Mouse (Mus musculus) lung, postnatal 14 days (tissue): Measurements from ENCODE around the gene Chst8.

ENCODE experiments used
- DNase-seq: peaks from one replicate; pipeline ENCODE4 v3.0.0; 2021

Gene Chst8

DNA sequence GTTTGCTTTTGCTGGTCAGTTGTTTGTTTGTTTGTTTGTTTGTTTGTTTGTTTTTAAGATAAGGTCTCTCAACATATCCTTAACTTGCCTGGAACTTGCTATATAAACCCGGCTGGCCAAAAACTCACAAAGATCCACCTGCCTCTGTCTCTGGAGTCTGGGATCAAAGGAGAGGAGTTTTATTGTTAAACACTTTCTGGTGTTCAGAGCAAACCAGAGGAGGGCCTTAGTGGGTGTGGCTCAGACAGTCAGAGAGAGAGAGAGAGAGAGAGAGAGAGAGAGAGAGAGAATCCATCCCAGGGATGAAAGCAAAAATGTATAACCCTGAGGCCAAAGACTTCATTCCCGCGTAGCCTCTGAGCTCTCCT is 13.1 kb downstream of the Chst8 start:
- no peak for DNase-seq

DNA sequence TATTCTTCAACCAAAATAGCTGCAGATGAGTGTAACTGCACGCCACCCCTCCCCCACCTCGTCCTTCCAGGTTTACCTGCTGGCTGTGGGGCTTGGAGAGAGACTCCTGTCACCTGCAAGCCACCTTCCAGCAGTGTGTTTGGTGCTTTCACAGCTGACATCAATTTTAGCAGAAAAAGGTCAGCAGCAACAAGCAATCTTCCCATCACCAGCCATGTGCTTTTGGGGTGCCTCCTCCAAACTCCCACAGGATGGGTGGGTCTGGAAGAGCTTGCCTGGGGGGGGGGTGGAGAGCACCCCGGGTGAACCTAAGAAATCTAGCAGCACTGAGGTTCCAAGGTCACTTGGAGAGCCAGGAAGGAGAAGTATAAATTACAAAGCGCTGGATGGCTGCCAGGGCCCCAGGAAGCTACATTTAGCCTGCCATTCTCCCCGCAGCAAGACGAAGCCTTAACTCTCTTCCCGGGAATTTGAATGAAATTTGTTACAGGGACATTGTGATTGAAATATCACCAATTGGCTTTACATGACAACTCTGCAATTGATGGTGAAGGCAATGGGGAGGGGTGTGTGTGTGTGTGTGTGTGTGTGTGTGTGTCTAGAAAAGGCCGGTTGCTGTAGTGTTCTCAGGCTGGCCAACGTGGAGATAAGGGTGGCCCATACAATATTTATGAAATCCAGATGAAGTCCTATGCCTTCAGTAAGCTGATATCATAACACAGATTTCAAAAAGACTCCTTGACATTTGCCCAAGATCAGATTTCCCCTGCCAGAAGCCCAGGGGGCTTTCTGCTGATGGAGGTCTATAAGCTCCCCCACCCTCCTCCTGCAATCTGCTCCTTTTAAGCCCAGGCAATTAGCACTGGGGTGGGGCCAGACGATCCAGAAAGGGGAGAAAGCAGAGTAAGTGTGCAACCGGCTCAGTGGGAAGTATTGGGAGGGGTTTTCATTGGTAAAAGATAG is 13.8 kb downstream of the Chst8 start:
- DNase-seq = peak; percentile 22

DNA sequence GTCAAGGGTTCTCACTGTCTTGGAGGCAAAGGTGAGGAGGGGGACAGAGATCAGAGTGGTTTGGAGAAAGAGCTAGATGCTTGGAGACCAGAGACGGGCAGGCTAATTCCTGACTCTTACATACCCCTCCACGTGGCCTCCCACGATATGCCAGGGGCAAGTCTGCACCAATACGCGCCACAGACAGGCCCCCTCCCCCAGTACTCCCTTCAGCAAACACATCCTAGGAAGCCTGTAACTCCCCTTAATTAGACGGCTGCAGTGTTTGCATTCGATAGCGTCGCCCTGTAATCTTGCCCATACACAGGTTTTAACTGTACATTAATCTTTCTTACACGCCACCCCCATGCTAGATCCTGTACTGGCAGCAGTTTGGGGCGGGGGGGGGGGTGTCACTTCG is 14.5 kb downstream of the Chst8 start:
- no peak for DNase-seq

DNA sequence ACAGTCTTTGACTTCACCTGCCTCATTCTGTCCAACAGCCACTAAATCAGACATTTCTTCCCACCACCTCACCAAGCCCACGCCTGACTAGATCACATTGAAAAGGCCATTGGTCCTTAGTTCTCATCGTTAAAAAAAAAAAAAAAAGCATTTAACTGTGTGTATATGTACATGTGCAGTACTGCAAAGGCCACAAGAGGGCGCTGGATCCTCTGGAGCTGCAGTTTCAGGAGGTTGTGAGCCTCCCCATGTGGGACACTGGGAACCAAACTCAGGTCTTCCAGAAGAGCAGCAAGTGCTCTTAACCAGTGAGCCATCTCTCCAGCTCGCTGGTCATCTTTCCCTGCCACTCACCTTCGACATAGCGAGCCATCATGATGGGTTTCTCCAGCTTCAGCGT is 22.1 kb downstream of the Chst8 start:
- no peak for DNase-seq

DNA sequence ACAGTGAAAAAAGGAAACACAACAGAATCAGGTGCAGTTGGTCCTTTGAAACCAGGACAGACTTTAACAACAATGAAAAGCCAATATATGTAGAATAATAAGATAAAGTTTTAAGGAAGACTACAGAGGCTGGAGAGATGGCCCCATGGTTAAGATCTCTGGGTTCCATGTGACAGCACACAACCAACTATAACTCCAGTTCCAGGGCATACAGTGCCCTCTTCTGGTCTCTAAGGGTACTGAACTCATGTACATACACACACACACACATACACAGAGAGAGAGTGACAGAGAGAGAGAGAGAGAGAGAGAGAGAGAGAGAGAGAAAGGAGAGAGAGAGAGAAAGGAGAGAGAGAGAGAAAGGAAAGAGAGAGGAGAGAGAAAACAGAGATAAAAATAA is 25.3 kb downstream of the Chst8 start:
- DNase-seq = no peak

DNA sequence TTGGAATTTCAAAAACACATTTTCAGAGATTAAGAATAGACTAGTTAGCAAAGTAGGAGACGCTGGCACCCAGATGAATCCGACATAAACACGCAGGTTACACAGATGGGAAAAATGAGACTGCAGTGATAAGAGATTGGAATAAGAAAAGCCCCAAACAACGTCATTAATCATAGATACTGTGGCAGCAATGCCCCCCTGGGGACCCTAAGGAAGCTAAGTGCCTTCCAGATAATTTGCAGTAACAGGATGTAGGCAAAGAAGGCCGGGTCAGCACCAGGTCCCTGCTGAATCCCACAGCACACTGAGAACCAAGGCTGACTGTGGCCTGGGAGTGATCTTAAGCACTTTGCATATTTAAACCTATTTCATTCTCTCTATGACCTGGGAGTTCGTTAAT is 27.5 kb downstream of the Chst8 start:
- no peak for DNase-seq

DNA sequence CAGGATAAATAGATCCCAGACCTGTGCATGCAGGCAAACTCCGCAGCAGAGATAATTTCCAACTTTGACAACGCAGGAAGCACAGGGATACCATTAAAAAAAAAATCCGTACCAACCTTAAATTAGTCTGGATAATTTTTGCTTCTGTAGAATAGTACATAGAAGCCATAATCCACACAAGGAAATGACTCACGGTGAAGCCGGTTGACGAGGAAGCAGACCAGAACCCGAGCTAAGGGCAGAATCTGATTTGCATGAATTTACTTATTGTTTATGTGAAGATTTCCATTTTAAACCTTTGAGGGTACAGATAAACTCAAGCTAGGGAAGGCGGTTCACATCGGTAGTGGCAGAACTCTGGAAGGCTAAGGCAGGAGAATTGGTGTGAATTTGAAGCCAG is 28.0 kb downstream of the Chst8 start:
- DNase-seq = no peak

DNA sequence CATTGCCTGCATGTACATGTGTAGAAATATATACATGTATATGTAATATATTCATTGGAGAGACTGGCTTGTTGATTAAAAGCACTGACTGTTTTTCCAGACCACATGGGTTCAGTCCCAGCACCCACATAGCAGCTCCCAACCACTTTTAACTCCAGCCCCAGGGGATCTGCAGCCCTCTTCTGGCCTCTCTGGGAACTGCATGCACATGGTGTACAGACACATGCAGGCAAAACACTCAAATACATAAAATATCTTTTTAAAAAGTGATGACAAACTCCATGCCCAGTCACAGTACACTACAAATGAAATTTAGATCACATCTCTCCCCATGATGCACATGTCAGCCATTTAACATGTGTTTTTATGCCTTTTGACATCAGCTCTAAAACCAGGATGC is 30.5 kb downstream of the Chst8 start:
- no peak for DNase-seq

DNA sequence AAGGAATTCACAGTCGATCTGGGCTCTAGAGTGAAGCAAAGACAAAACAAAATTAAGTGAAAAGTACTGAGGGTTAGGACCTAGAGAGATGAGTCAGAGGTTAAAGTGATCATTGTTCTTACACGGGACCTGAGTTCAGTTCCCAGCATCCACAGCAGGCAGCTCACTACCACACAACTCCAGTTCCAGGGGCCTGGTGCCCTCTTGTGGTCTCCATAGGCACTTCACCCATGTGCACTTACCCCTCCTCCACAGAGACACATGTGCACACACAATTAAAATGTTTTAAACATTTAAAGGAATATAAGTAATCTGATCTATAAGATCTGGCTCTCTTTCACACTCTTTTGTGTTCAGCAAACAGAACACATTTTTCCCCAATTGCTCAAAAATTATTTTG is 31.3 kb downstream of the Chst8 start:
- no peak for DNase-seq

DNA sequence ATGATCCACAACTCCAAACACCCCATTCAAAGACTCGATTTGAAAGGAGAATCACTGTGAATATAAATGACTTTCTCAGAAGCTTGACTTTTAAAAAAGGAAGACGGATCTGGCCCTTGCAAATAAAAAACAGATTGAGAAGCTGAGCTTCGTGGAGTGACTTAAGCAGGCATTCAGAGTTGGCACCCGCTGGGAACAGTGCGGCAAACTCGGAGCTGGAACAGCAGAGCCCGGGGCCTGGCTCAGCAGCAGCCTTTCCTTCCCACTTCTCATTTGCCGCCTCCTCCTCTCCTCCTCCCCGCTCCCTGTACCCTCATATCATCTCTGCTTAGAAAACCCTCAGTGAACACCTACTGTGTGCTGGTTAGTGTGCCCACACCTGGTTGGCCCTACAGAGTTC is 34.1 kb downstream of the Chst8 start:
- no peak for DNase-seq

DNA sequence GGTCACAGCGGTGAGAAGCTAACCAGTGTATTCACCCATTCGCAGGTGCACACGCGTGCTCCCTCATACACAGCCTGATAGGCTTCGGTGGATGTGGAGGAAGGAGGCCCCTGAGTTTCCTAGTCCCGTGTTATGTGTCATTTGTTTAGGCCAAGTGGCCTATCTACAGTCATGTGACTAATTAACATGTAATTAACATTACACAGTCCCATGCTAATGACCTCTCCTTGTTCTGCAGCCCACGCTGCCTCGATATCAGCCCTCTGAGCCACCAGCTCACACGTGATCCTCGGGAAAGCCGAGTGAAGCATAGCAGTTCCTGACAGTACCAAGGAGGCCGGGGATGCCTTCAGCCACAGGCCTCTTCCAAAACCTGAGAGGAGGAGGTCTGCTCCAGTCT is 36.9 kb downstream of the Chst8 start:
- no peak for DNase-seq

DNA sequence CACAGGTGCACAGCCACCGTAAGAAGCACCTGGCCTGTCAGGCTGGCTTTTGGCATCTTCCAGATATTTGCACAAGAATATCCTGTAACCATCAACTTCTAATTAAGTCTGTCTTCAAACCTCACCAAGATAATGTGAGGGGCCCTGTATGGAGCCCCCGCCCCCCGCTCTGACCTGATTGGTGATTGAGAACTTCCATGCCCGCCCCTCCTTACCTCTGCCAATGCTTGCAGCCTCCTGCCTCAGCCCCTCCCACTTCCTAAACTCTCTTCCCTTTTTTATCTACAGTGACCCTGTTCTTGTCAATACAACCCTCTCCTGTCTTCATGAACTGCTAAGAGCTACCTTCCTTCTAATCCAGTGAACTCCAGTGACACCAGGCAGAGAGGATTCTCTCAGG is 37.6 kb downstream of the Chst8 start:
- DNase-seq = no peak

DNA sequence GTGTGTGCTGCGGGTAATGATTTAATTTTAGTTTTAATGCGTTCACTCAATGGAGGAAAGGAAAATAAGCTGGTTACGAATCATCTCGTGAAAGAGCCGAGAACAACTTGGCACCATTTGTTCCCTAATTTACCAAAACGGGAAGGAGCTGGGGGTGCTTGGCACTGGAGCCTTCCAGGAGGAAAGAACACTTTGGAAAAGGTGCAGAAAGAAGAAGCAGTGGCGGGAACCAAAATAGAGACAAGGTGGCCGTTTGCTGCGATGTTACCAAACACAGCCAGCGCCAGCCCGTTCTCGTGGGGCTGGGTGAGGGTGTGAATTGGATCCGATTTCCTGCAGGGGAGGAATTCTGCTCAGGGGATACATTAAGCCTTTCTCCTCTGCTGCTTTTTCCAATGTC is 38.5 kb downstream of the Chst8 start:
- DNase-seq = no peak

DNA sequence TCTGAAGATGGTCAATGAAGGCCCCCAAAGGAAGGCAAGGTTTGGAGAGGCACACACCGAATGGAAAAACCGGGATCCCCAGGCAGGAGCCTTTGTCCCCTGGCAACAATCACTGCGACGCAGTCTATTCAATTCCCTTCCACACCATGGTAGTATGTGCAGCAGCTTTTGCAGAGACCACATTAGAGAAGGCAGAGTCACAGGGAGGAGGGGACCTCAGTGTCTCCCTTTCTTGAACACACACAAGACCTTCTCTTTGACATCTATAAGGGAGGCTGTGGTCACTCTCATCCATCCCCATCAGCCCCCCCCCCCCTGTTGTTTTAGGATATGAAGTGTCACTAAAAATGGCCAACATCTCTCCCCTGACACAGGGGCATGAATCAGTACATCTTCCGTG is 39.2 kb downstream of the Chst8 start:
- DNase-seq = no peak

DNA sequence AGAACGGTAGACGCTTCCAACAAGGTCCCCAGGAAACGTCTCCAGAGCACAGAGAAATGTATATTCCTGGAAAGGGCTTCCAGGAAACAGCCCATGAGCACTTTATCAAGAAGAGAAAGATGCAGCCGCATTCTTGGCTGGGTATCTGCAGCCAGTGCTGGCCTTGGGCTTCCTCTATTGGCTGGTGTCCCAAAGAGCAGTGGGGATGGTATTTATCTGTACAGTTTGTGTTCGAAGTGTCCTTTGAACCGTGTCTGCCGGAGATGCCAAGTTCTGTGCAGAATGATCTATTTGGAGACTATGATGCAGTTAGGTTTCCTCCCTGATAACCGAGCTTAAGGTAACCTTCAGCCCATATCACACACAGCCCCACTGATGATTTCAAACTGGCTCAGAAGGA is 43.0 kb downstream of the Chst8 start:
- DNase-seq = no peak

DNA sequence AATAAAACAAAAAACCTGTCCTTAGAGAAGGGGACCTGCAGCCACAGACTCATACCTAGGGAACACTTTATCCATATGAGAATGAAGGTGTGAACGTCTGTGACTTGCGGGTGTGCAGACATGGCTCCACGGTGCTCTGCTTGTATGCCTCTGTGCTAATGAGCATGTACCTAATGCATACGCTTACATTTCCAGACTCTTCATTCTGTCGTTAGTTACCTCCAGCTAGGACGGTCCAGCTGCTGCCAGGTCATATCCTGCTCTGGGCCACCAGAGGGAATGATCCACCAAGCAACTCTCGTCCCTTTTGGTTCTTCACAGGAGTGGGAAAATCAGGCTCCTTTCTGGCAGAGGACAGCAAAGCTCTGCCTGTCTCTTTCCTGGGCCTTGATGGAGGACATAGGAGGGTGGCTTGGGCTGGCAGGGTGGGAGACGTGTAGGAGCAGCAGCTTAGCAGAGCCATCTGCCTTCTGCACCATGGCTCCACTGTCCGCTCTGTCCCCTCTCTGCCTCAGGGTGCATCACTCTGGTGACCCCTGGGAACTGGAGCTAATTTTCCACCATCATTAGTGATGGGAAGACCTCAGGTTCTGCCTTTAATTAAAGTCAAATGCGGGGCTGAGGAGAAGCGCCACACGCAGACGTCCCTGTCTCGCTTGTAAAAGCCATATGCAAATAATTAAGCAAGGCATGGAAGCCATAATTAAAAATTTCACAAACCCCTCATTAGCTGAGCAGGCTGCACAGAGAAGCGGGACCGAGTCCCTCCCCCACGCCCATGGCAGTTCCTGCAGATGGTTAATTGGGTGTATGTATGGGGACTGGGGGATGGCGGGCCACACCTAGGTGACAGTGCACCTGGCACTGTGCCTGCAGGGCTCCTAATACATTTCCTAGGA is 48.0 kb downstream of the Chst8 start:
- DNase-seq = no peak

DNA sequence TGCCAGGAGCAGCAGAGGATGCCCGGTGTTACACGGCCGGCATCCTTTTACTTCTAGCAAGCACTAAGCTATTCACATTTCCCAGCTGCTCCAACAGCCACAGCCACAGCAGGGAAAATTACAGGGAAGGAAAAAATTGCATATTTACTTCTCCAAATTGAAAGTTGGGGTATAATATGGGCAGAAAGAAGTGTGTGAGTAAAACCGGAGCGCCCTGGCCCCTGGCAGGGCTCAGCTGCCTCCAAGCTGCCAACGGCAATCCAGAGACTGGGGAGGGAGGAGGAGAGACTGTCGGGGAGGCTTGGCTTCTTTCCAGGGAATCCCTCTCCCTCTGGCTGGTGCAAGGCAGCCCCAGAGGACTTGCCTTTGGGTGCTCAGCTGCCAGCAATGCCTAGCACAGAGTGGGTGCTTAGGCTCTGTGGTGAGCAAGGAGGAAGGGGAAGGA is 53.1 kb downstream of the Chst8 start:
- no peak for DNase-seq

DNA sequence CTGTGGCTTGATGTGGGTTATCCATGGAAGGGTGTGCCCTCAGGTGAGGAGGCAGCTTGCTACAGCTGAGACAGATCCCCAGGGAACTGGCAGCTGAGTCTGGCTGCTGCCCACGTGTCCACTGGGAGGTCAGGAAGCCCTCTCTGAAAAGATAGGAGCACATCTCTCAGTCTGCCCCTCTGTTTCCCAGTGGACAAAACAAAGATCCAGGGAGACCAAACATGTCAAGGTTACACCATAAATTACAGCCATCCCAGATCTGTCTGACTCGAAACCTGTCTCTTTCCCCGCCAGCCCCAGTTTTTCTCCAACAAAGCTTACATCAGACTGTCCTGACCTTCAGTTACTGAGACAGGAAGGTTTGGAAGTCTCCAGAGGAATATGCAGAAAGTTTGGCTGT is 53.8 kb downstream of the Chst8 start:
- no peak for DNase-seq

DNA sequence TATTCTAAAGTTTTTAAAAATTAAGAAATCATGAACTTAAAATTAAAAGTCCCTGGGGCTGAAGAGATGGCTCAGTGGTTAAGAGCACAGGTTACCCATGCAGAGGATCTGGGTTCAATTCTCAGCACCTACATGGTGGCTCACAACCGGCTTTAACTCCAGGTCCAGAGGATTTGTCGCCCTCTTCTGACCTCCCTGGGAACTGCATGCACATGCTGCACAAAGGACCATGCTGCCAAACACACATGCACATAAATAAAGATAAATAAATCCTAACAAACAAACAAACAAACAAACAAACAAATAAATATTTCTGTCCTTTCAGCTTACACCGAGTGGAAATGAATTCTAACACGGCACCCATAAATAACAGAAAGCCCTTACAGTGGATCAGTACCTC is 55.0 kb downstream of the Chst8 start:
- no peak for DNase-seq

DNA sequence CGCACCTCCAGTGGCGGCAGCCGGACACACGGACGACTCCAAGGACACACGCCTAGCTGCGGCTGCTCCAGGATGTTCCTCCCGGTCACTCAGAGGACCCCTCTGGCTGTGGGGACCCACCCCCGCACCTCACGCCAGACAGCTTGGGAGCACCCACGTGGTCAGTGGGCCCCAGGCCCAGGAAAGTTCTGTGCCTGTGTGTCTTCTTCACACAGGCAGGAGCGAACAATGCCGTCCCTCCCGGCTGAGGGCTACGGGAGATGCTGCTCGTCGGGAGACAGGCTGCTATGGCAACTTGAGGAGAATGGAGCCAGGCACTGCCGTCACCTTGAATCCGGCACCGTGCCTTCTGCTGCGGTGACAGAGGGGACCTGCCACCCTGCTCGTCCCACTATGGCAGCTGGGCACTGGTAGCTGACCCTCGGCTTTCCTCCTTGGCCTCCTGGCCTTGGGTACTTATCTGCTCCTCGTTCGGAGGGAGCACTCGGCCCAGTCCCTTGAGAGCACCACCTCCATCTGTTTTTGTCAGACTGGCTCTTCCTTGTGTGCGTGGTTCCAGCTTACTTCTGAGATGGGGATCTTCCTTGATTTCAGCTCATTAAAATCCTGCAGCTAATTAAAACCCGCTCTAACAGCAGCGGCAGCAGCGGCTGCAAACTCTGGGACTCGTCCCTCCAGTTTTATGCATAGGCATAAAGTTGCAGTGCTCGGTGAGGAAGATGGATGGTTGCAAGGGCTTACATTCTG is 59.2 kb downstream of the Chst8 start:
- DNase-seq = no peak

DNA sequence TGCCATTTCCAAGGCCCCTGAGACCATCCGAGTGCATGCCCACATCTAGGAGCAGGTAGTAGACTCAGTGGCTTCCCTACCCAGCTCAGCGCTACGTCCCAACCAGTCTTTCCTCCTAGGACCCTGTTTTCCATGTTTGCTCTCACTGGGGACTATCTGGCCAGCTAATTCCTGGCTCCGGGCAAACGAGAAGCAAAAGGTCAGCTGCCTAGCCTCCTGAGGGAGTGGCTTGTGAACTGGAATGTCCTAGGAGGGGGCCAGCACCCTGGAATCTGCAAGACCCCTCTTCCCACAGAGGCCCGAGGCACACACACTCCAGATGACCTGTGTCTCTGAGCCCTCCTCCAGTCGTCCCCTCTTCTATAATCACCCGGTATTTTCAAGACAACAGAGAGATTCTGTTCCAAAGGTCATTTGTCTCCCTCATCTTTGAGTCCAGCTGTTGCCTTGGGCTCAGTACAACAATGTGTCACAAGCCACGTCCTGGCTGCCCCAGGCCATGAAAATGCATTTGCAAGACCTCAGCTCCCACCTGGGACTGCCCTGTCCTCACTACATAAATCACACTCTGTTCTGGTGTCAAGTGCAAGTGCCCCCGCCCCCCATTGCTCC is 60.3 kb downstream of the Chst8 start:
- DNase-seq = peak; percentile 58

DNA sequence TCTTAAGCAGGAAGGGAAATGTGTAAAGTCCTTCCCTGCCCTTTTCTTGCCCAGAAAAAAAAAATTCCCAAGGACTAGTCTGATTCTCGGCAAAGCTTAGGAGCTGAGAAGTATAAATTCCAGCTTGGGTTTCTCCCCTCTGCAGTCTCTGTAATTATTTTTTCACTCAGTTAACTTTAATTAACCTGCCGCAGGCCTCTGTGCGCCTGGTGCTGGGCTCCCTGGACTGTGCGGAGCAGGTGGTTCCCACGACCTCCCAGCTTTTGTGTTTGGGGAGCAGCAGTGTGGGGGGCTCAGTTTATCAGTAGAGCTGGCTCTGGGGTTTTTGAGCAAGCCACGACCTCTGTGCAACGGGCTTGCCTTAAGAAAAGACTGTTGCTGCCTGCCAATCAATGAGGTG is 62.2 kb downstream of the Chst8 start:
- no peak for DNase-seq

DNA sequence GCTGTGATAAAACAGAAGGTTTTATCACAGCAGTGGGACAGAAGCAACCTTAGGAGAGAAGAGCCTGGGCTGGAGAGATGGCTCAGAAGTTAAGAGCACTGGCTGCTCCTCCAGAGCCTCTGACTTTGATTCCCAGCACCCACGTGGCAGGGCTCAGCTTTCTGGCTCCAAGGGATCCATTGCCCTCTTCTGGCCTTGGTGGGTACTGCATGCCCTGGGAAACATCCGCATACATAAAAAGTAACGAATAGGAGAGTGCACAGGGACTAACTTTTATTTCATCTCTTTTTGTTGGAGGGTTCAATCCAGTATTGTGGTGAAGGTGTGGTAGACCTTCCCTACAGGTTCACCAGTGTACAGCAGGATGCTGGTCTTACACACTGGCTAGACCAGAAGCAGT is 62.8 kb downstream of the Chst8 start:
- peak; percentile 36 for DNase-seq
